Mouse (Mus musculus) kidney, adult 9 months (tissue): ENCODE measurements around the gene Gng12.
"Not testable (repeated sequence)": the region's sequence is repeated elsewhere in the genome, so short reads cannot be mapped to it uniquely, and the experiment has no call there.

Experiments
- DNase-seq: peaks from one replicate; pipeline ENCODE4 v3.0.0; 2022

Gng12 gene

DNA sequence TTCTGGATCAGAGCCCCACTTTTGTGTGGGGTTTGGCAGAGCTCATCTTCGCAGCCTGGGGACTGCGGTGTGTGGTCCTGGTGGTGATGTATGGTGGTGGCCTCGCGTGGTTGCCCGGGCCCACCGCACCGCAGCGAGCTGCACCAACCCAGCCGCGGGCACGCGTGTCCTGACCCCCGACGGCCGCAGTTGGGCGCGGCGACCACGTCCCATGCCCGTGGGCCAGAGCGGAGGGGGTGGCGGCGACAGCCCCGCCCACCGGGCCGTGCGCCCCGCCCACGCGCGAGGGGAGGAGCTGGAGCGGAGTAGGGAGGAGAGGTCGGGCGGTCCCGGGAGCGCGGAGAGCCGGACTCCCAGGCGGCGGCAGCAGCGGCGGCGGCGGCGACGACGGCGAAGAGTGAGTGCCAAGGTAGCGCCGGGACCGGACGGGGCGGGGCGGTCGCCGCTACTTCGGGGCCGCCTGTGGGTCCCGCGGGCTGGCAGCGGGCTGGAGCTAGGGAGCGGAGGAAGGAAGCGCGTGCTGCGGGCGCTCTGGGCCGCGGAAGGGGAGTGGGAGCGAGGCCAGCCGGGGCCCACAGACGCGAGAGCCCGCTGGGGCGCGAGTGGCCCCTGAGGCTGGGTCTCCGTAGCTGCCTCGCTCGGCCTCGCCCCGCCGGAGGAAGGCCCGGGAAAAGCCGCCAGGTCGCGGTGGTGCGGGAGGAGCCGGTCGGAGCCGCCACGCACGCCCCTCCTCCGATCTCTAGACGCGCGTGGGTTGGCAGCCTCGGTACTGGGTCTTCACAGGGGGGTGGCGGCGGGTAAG is at the start of gene Gng12:
Gng12 (plus strand) TSS at position 279 of the 802 bp plus-strand sequence.
- DNase-seq = peak; percentile 91

DNA sequence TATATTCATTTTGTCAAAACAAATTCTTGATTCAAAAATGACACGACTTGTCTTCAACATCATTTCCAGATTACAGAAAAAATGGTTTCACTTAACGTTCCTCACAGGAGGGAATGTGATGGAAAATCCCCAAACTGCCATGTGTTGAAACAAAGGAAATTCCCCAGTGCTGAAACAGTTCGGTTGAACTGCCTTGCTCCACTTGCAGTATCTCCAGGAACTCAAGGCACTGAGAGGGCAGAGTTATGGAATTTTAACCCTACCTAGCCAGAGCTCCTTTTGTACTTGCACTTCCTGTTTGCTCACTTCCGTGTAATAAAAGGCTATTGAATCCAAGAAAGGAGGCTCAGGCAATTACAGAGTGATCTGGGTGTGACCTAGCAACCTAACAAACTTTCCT is 47.3 kb upstream of the Gng12 start:
- no peak for DNase-seq

GRCm38 (mm10) chr6:66856236-66856635 is 40.0 kb upstream of the Gng12 start:
- DNase-seq = peak; percentile 75

DNA sequence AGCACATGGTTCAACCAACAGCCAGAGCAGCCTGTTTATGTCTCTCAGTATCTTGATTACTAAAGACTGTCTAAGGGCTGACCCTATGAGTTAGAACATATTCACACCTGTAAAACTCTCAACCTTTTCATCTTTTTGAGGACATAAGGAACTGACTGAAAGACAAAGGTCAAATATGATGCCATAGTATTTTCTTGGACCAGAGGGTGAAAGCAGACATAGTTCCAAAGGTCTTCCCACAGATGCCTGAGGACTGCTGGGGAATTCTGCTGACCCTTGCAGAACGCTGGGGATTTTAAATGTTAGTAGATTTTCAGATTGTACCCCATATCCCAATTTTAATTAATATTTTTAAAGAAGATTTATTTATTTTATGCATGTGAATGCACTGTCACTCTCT is 37.8 kb upstream of the Gng12 start:
- DNase-seq = peak; percentile 53

DNA sequence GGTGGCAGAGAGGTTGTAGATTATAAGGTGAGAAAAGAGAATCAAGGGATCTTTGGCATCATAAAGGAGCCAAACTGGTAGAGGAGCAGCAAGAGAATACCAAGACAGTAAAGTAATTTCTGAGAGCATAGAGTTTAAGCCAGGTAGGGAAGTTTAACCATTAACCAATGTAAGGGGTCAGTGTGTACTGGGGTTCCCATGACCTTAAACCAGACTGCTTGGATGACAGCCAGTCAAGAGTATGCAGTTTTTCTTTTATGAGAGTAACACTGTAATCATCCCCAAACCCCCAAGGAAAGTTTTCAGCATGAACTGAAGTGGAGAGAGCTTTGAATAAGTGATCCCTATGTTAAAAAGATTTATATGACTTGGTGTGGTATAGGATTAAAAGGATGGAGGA is 36.8 kb upstream of the Gng12 start:
- peak; percentile 89 for DNase-seq

DNA sequence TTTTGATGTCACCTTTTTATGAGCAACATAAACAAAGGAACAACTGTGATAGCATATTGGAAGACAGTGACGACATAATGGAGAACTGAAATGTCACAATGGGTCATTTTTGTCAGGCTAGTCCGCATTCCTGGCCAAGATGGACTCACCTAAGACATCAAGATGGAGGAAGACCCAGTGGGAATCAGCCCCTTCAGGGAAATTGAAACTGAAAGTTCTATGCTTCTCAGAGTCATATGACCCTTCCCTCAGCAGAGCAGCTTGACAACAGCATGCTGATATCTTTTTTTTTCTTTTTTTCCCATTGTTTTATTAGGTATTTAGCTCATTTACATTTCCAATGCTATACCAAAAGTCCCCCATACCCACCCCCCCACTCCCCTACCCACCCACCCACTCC is 31.7 kb upstream of the Gng12 start:
- no peak for DNase-seq

- DNase-seq = no peak
Observed at GRCm38 (mm10) chr6:66866295-66866694, 29.9 kb upstream of the Gng12 start.

GRCm38 (mm10) chr6:66877048-66877447 is 19.1 kb upstream of the Gng12 start:
- DNase-seq = not testable (repeated sequence)

DNA sequence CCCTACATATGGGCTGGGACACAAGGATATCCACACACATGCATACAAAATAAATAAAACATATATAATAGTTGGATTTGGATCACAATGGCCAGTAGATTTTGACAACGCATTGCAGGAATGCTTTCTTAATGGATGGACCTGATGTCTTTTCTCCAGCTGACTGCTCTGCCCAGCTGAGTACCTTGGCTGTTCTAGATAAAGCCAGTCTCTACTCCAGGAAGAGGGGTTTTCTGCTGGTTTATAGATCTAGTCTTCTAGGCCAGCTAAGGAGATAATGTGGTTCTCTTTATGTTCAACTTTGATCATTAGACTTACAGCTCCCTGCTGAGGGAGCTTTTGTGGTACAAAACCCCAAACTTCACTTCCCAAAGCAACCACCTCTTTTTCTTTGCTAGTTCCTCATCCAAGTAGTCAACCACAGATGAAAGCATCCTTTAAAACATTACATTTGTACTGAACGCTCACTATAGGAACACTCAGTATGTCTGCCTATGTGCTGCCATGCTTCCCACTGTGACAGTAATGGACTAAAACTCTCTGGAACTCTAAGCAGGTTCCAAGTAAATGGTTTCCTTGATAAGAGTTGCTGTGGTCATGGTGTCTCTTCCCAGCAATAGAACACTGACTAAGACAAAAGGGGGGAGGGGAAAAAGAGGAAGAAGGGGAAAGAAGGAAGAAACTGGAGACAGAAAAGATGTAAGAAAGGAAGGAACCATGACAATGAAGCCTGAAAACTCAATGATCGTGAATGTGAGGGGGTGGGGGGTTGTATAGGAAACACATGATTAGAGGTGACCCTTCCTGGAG is 5.6 kb upstream of the Gng12 start:
- no peak for DNase-seq

GRCm38 (mm10) chr6:66893950-66894349 is 2.2 kb upstream of the Gng12 start:
- no peak for DNase-seq

- DNase-seq = no peak
Observed at GRCm38 (mm10) chr6:66894999-66895398, 1.2 kb upstream of the Gng12 start.

- DNase-seq = peak; percentile 77
Observed at GRCm38 (mm10) chr6:66896921-66897645, 886 bp downstream of the Gng12 start.

GRCm38 (mm10) chr6:66897994-66898393 is 1.8 kb downstream of the Gng12 start:
- DNase-seq = no peak

GRCm38 (mm10) chr6:66901926-66902325 is 5.7 kb downstream of the Gng12 start:
- no peak for DNase-seq

GRCm38 (mm10) chr6:66903206-66903605 is 7.0 kb downstream of the Gng12 start:
- DNase-seq = no peak

GRCm38 (mm10) chr6:66903720-66904119 is 7.5 kb downstream of the Gng12 start:
- DNase-seq = peak; percentile 91

DNA sequence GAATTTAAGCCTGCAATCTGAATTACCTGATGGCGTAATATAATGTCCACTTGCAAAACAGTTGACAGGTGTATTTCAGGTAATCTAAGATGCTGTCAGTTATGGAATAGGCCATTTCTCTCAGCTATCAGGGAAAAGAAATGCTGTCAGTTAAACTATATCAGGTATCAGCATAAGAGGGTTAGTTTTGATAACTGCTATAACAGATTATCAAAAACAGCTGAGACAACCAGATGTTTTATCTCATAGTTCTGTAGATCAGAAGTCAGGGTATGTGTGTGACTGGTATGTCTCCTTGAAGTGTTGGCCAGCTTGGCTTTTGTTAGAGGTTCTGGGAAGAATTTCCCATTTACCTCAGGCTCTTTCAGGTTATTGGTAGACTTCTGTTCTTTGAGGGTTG is 10.0 kb downstream of the Gng12 start:
- no peak for DNase-seq

GRCm38 (mm10) chr6:66908327-66908973 is 12.3 kb downstream of the Gng12 start:
- peak; percentile 62 for DNase-seq

- DNase-seq = peak; percentile 96
Observed at GRCm38 (mm10) chr6:66910493-66911435, 14.6 kb downstream of the Gng12 start.

GRCm38 (mm10) chr6:66913355-66913754 is 17.2 kb downstream of the Gng12 start:
- peak; percentile 48 for DNase-seq

GRCm38 (mm10) chr6:66915592-66915991 is 19.4 kb downstream of the Gng12 start:
- no peak for DNase-seq

- no peak for DNase-seq
Observed at GRCm38 (mm10) chr6:66917032-66917431, 20.8 kb downstream of the Gng12 start.
